Mouse (Mus musculus): ENCODE data around the gene Sox10.

The Sox10 gene

DNA sequence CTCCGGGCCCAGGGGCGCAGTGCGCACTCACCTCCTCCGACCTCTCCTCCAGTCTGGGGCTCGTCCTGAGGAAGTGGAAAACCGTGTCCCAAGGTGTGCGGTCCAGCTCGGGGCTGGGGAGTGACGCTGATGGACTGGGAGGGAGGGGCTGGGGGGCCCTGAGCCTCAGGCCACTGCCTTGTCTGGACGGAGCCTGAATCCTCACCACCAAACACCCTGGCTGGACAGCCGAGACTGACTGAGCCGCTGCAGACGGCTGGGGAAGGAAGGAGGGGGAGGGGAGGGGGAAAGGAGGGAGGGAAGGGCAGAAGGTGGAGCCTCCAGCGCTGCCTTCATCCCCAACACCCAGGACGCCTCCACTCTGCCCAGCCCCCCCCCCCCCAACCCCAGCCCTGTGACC lies 789 bp downstream of the Sox10 start:
- in situ Hi-C loops (cut with MboI; ENCODE audit: low pct_unique_long_range_greater_than_20kb in 1 of 2, low sequenced_read_pairs in 2 of 2, unreplicated experiment in 1 of 2), result no loop called here

DNA sequence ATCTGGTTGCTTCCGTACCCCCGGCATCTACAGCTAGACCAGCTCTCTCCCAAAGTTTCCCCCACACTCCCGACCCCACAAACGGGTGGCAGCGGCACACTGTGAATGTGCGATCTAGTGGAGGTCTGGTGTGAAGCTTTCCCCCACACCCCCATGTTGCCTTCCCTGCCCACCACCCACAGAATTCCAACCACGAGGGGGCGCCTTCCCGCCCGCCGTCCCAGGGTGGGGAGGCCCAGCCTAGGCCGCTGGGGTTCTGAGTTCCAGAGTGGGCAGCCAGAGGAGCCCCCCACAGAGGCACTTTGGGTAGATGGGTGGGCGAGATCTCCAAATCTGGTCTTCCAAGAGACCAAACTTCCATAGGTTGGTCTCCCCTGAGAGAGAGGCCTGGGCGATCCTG lies 2.2 kb downstream of the Sox10 start:
- in situ Hi-C loops (cut with MboI; ENCODE audit: low pct_unique_long_range_greater_than_20kb in 1 of 2, low sequenced_read_pairs in 2 of 2, unreplicated experiment in 1 of 2), result no loop called here

DNA sequence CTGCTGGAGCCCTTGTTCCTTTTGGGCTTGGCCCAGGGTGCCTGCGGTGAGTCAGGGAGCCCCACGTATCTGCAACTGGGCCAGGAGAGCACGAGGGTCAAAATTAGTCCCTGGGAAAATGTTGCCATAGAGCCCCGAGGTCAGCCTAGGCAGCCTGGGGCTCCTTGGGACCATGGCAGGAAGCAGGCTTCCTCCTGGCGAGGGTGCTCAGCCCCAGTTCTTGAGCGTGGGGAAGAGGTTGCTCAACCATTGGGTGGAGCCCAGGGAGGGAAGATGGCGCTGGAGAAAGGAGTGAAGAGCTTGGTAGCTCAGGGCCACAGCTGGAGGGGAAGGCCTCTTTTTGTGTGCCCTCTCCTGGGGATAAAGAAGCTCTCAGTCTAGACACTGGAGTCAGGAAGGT lies 2.7 kb downstream of the Sox10 start:
- in situ Hi-C loops (cut with MboI; ENCODE audit: low pct_unique_long_range_greater_than_20kb in 1 of 2, low sequenced_read_pairs in 2 of 2, unreplicated experiment in 1 of 2), result no loop called here

DNA sequence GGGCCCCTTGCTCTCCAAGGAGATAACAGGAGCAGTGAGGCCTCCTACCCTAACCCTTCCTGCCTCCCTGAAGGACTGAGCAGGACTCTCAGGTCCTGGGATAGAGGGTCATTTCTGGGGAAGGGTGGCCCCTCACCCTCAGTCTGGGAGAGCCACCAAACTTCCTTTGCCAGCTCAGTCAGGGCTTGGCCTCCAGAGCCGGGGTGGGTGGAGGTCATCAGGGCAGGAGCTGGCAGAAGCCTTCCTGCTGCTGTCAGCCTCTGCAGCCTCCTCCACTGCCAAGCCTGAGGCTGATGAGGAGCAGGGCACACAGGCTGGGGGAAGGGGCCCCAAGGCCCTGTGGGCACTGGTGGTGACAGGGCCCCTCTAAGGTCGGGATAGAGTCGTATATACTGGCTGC lies 9.5 kb downstream of the Sox10 start:
- in situ Hi-C loops (cut with MboI; ENCODE audit: low pct_unique_long_range_greater_than_20kb in 1 of 2, low sequenced_read_pairs in 2 of 2, unreplicated experiment in 1 of 2), result no loop called here

DNA sequence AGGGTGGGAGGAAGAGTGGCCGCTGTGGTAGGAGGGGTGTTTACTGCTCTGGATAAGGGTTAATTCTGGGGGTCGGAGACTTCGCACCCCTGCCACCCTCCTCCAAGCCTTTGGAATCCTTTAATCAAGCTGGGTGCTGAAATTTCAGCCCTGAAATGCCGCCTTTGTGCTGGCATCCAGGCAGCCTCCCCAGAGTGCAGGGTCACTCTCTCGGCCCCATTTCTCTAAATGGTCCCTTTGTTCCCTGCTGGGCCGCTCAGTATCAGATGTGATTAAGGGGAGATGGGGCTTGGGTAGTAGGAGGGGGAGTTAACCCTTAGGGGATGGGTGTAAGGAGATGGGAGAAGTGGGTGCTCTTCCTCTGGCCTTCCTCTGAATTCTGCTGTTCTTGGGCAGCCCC lies 12.3 kb downstream of the Sox10 start:
- in situ Hi-C loops (cut with MboI; ENCODE audit: low pct_unique_long_range_greater_than_20kb in 1 of 2, low sequenced_read_pairs in 2 of 2, unreplicated experiment in 1 of 2), result no loop called here

DNA sequence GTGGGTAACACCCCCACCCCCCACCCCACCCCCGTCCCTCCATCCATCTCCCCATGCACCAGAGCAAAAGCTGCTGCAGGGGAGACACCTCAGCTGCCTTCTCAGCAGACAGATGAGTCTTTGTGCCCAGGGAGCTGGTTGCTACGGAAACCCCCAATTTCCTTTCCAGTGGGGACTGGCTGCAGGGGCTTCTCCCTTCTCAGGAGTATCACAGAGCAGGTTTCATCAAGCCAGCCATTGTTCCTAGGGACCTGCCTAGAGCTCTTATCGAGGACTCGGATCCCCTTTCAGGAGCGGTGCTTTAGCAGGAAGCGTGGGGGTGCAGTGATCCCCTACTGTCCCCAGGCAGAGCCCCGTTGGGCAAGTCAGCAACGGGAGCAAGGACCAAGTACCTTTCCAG lies 13.2 kb downstream of the Sox10 start:
- in situ Hi-C loops (cut with MboI; ENCODE audit: low pct_unique_long_range_greater_than_20kb in 1 of 2, low sequenced_read_pairs in 2 of 2, unreplicated experiment in 1 of 2), result no loop called here

DNA sequence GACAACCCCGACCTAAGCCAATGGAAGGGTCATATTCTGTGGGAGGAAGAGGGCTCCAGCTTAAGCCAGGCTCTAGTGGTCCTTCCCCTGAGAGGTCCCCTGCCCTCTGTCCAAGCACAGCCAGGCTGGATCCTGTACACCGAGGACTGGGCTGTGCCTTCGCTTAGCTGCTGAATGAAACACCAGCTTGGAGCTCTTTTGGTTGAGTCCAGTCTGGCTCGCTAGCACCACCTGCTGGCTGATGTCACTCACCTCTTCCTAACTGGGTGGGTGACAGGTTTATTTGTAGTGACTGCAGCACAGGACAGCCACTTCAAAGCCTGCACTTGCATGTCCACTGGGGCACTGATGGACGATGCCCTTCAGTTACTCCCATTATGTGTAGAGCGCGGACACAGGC lies 16.5 kb downstream of the Sox10 start:
- in situ Hi-C loops (cut with MboI; ENCODE audit: low pct_unique_long_range_greater_than_20kb in 1 of 2, low sequenced_read_pairs in 2 of 2, unreplicated experiment in 1 of 2), result no loop called here

DNA sequence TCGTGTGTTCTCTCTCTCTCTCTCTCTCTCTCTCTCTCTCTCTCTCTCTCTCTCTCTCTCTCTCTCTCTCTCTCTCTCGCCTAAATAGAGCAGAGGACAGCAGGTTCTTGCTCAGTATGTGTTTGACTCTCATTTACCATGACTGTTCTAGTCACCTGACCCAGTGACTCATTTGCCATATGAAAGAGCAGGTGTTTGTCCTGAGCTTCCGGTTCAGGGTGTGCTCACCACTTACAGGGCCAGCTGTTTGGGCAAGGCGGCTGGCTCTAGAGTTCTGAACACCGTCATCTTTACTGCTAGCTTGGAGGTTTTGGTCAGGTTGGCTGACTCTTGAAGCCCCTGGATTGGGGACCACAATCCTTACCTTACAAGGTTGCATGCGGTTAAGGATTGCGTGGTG lies 19.5 kb downstream of the Sox10 start:
- in situ Hi-C loops (cut with MboI; ENCODE audit: low pct_unique_long_range_greater_than_20kb in 1 of 2, low sequenced_read_pairs in 2 of 2, unreplicated experiment in 1 of 2), result no loop called here

DNA sequence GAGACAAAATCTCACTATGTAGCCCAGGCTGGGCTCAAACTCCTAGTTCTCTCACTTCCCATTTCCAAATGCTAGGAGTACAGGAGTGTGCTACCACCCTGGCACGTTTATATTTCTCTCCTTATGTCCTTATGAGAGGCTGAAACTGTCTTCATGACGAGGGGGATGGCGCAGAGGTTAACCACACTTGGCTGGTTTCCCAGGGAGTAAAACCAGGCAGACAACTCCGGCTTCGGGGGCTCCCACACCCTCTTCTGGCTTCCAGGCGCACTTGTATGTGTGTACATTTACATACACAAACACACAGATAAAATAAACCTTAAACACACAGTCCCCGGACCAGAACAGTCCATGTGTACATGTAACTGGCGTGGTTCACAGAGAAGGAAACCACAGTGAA lies 21.0 kb downstream of the Sox10 start:
- in situ Hi-C loops (cut with MboI; ENCODE audit: low pct_unique_long_range_greater_than_20kb in 1 of 2, low sequenced_read_pairs in 2 of 2, unreplicated experiment in 1 of 2), result no loop called here

DNA sequence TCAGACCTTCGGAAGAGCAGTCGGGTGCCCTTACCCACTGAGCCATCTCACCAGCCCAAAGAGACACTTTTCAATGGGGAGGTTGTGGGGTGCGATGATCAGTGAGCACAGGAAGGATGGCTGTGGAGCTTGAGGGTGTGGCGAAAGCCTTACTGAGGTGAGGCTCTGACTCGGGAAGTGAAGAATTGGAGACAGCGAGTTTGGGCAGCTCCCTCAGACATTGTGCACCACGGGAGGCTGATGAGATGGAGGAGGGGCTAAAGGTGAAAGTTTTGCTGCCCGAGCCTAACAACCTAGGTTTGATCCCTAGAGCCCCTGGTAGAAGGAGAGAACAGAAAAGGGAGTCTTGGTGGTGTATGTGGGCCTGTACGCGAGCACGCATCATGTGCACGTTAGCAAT lies 21.7 kb downstream of the Sox10 start:
- in situ Hi-C loops (cut with MboI; ENCODE audit: low pct_unique_long_range_greater_than_20kb in 1 of 2, low sequenced_read_pairs in 2 of 2, unreplicated experiment in 1 of 2), result no loop called here

DNA sequence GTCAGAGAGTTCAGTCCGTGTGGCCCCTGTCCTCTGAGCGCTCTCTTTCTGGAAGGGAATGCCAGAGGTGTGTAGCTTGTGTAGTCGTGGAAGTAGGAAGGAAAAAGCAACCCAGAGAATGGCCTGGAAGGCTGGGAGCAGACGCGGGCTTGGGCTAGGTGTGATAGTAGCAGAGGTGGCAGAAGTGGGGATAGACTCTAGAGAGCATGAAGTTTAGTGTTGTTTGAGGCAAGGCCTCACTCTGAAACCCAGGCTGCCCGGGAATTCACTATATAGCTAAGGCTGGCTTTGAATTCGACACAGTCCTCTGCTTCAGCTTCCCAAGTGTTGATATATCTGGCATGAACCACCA lies 23.5 kb downstream of the Sox10 start:
- in situ Hi-C loops (cut with MboI; ENCODE audit: low pct_unique_long_range_greater_than_20kb in 1 of 2, low sequenced_read_pairs in 2 of 2, unreplicated experiment in 1 of 2), result no loop called here

DNA sequence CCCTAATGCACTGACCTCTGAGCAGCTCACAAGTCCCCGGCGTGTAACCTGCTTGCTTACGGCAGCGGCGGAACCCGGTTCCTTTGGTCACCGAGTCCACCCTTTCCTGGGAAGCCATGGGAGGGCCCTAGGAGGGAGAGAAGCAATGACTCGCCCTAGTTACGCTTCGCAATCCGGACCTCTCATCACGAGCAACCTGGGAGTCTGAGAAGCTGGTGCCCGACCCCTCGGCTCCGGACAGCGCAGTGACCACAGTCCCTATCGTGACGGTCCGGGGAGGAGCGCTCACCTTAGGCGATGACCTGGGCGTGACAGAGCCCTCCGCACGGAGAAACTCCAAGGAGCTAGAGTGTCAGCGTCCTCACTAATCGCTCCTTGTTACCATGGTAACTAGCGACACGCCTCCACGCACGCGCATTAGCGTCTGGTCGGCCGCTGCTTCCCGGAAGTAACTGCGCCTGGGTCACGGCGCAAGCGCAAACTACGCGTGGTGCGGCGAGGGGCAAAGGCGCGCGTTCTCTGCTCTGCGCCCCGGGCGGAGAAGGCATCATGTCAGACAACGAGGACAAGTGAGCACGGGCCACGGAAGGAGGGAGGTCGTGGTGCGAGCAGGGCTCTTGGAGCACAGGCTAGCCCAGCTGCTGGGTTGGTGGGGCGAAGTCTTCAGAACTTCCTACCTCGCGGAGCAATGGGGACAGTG lies 24.0 kb downstream of the Sox10 start, which contains the start of the genes Polr2f and 1700088E04Rik:
Gene Polr2f (plus strand): TSS at position 144 of the 700 bp plus-strand sequence.
Gene 1700088E04Rik (minus strand): TSS at position 388 of the 700 bp plus-strand sequence.
- in situ Hi-C loops (cut with MboI; ENCODE audit: low pct_unique_long_range_greater_than_20kb in 1 of 2, low sequenced_read_pairs in 2 of 2, unreplicated experiment in 1 of 2), result no loop called here

DNA sequence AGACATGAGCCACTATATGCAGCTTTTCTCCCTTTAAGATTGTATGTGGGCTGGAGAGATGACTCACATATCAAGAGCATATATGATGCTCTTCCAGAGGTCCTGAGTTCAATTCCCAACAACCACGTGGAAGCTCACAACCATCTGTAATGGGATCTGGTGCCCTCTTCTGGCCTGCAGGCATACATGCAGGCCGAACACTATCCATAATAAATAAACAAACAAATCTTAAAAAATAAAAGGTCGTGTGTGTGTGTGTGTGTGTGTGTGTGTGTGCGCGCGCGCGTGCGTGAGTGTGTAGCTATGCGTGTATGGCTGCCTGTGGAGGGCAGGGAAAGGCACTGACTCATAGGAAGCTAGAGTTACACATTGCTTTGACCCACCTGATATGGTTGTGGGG lies 25.4 kb downstream of the Sox10 start:
- in situ Hi-C loops (cut with MboI; ENCODE audit: low pct_unique_long_range_greater_than_20kb in 1 of 2, low sequenced_read_pairs in 2 of 2, unreplicated experiment in 1 of 2), result no loop called here

DNA sequence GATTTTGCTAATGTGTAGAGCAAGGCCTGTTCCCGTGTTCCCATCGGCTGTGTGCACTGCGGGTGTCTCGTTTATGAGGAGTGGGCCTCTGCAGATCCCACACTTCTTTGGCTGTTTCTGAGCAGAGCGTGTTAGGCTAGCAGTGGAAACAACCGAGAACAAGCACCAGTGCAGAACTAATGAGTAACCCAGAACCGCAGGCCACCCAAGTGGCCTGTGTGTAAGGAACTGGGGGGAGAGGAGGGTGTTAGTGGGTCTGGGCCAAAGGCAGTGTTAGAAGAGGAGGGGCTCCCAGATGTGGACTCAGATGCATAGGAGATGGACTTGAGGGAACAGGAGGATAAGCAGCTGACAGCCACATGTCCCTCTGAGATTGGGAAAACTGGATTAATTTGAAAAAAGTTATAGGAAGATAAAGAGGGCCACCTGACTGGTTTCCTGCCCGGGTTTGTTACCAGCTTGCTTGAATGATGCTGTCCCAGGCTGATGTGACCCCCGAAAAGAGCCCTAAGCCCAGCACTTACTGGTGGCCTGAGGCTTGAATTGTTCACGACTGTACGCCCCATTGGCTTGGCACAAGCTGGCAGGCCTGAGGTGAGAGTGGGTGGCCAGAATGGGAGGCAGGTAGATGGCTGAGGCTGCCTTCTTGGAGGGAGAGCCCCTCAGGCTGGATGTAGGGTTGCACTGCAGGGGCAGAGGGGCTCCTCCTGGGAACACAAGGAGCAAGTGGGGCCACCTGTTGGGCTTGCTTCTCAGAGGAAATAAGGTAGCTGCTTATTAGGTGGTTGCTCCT lies 29.1 kb downstream of the Sox10 start:
- in situ Hi-C loops (cut with MboI; ENCODE audit: low pct_unique_long_range_greater_than_20kb in 1 of 2, low sequenced_read_pairs in 2 of 2, unreplicated experiment in 1 of 2), result no loop called here

DNA sequence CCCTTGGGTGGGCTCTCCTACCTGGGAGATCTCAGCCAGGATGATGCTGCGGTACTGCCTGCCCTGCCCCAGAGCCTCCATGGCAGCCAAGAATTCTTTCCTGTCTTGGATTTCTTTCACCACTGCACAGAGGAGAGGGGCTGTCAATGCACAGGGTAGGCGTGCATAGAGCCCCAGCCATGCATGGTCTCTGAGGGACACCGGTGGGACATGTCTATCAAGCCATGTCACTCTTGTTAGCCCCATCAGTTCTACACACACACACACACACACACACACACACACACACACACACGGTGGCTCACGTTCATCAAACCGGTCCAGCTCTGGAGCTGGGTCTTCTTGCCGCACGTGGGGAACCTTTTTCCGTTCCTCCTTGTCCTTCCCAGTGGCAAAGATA lies 29.7 kb downstream of the Sox10 start:
- in situ Hi-C loops (cut with MboI; ENCODE audit: low pct_unique_long_range_greater_than_20kb in 1 of 2, low sequenced_read_pairs in 2 of 2, unreplicated experiment in 1 of 2), result no loop called here

DNA sequence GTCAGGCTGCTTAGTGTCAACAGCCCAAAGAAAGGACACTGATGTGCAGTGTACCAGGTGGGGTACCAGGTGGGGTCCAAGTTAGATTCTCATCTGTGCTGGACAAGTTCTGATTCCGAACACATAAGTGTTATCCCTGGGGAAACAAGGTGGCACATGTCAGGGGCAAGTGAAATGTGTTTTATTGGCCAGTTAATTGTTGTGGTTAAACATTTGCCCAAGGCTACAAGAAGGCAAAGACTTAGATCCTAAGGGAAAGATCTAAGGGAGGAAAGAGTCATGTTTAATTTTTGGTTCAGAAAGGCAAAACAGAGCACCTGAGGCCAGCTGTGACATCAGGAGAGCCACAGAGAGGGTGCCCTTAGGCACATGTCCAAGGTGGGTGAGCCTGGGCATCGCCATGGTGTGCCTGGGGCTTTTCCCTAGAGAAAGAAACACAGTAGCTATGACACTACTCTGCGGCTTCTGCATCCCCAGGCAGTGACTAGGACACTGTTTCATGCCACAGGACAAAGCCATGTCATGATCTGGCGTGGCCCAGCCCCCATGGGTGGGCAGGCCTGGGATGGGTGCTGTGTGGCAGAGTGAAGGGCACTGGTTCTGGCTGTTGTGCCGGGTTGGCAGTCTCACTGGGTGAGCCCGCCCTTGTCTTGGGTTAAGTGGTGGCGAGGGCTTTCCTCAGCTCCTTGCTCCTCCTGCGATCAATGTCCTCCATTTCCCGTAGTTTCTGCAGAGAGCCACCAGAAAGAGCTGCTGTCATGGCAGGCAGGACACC lies 30.4 kb downstream of the Sox10 start:
- in situ Hi-C loops (cut with MboI; ENCODE audit: low pct_unique_long_range_greater_than_20kb in 1 of 2, low sequenced_read_pairs in 2 of 2, unreplicated experiment in 1 of 2), result no loop called here

DNA sequence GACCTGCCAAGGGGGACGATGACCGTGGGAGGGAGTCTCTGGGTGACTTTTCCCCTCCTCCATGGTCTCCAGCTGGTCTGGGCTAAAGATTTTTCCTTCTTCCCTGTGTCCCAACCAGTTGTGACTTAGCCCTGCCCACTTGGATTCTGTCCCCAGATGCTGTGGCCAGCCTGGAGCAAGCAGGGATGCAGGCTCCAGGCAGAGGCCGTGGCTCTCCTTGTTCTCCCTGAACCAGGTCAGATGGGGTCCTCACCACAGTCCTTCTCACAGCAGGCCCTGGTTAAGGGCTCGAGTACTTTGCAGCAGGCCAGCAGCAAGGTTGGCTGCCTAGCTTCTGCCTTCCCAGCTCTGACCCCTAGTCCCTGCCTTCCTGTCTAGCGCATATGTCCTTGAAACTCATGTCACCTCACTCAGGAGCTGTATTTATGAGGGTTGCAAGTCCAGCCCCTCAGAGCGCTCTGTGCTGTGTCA lies 31.8 kb downstream of the Sox10 start:
- in situ Hi-C loops (cut with MboI; ENCODE audit: low pct_unique_long_range_greater_than_20kb in 1 of 2, low sequenced_read_pairs in 2 of 2, unreplicated experiment in 1 of 2), result no loop called here

DNA sequence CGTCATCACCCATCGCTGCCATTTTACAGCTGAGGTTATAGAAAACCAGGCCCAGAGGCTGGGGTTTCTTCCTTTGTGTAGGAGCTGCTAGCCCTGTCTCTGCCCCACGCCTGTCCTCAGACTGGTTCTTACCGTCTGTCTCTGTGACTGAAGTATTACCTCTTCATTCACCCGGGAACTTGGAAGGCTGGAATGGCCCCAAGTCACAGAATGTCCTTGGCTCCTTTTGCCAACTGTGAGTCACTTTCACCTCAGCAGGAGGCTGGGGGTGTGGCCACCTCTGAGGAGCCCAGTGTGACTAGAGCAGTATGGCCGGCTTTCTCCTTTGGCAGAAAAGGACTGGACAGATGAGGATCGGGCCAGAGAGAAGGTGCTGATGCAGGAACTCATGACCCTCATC lies 33.6 kb downstream of the Sox10 start:
- in situ Hi-C loops (cut with MboI; ENCODE audit: low pct_unique_long_range_greater_than_20kb in 1 of 2, low sequenced_read_pairs in 2 of 2, unreplicated experiment in 1 of 2), result no loop called here

DNA sequence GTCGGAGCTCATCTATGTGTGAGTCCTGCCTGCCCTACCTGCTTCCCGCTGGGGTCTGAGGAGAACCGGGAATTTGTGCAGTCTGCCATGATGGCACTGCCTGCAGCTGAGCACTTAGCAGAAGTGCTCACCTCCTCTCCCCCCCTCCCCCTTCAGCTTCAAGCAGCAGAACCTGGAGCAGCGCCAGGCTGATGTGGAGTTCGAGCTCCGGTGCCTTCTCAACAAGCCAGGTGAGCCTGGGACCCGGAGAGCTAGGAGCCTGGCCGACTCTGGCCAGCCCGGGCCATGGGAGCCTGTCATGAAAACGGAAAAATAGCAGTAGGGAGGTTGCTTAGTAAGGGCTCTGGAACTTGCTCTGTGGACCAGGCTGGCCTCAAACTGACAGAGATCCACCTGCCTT lies 34.3 kb downstream of the Sox10 start:
- in situ Hi-C loops (cut with MboI; ENCODE audit: low pct_unique_long_range_greater_than_20kb in 1 of 2, low sequenced_read_pairs in 2 of 2, unreplicated experiment in 1 of 2), result no loop called here

Measured in mouse embryonic stem cell (cell line).